Mouse (Mus musculus) stomach, embryonic 15.5 days (tissue): ENCODE measurements around the gene Taar8c. TPM values are rescaled to one million over a fixed set of nuclear protein-coding genes. Genes with fewer than 3 reads are reported as not detected.
"Not testable (repeated sequence)": the region's sequence is repeated elsewhere in the genome, so short reads cannot be mapped to it uniquely, and the experiment has no call there.

ENCODE experiments used
- ATAC-seq: fragments of 200-750 bp; cut with Nextera tagmentation; 2 replicates; pipeline ENCODE4 v1.8.0; 2017; ENCODE audit warnings: low read depth, moderate number of reproducible peaks, moderate TSS enrichment; ENCODE audit not compliant: insufficient read depth, low FRiP score
- H3K27ac ChIP-seq: fragments of 300-500 bp; sonication (generic); 2 replicates; pipeline ENCODE4 v1.5.1; 2015; ENCODE audit warnings: mild to moderate bottlenecking, inconsistent platforms
- H3K27me3 ChIP-seq: fragments of 300-500 bp; sonication (generic); replicated peaks from 2 replicates; pipeline ENCODE4 v1.6.1; 2015; ENCODE audit warnings: inconsistent platforms
- H3K36me3 ChIP-seq: fragments of 300-500 bp; sonication (generic); 2 replicates; pipeline ENCODE4 v1.6.1; 2015; ENCODE audit warnings: inconsistent platforms
- H3K4me1 ChIP-seq: fragments of 300-500 bp; sonication (generic); 2 replicates; pipeline ENCODE4 v1.6.1; 2015; ENCODE audit warnings: inconsistent platforms
- H3K4me2 ChIP-seq: fragments of 300-500 bp; sonication (generic); 2 replicates; pipeline ENCODE4 v1.6.1; 2015; ENCODE audit warnings: mild to moderate bottlenecking, inconsistent platforms
- H3K4me3 ChIP-seq: fragments of 300-500 bp; sonication (generic); replicated peaks from 2 replicates; pipeline ENCODE4 v1.5.1; 2015; ENCODE audit warnings: inconsistent platforms
- H3K9ac ChIP-seq: fragments of 300-500 bp; sonication (generic); 2 replicates; pipeline ENCODE4 v1.6.1; 2015; ENCODE audit warnings: inconsistent platforms
- H3K9me3 ChIP-seq: fragments of 300-500 bp; sonication (generic); 2 replicates; pipeline ENCODE4 v1.6.1; 2016; ENCODE audit warnings: inconsistent platforms
- WGBS: fragments of 180-500 bp; shearing (Covaris S2); methylation state at CpG from one replicate; pipeline ENCODE4 v1.1.7; 2015; 5-methylcytosine and 5-hydroxymethylcytosine counted together
- polyA plus RNA-seq: library from polyadenylated mRNA; unstranded; fragments of >200 nt; fragmentation: Nextera tagmentation; extraction: Ambion mirVana; gene quantifications from 2 replicates; pipeline ENCODE4 v1.2.1, GENCODE M21; 2015

Gene Taar8c
- polyA plus RNA-seq, 1 experiment from 2014 or later: not detected

DNA sequence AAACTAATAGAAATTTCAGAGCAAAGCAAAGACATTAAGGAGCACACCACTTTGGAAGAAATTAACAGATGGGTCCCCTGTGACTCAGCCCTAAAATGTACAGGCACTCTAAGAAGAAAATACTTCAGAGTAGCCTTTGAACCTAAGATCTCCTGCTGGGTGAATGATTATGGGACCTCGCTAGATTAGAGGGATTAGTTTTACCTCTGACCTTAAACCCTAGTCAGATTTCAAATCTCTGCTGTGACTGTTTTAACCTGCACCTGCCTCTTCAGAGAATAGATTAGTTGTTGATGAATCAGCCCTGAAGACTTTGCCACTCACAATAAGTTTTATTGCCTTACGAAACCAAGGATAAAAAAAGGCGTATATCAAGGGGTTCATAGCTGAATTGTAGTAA is 6.5 kb upstream of the Taar8c start:
- 61% methylated on average over 3 of the region's 3 CpGs for WGBS
- no peak overlapping the region for H3K27ac ChIP-seq
- no peaks in the 10 kb centered on the region for H3K4me1 ChIP-seq

DNA sequence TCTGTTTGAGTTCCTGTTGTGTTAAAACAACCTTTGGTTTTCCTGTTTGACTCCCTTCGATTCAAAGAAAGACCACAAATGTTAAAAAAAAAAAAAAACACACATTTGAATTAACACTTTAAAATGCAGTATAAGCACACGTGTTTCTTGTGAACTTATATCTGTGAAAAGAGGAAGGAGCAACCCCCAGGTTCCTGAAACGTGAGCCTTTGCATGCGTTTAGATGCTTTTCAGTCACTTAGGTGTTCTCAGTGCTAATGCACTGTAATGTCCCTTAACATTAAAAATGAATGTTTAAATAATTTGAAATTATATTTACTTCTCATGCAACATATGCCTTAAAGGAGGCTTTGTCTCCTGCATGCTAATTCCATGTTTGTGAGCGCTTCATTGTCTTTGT is 6.0 kb upstream of the Taar8c start:
- Histone ChIP-seq H3K27me3 (no peaks in the 10 kb centered on the region), H3K4me2 (no peak overlapping the region), H3K27ac (no peak overlapping the region), H3K9me3 (no peaks in the 10 kb centered on the region), H3K4me3 (no peak overlapping the region), H3K9ac (no peak overlapping the region), H3K36me3 (no peaks in the 10 kb centered on the region), H3K4me1 (no peaks in the 10 kb centered on the region)
- no peak for ATAC-seq
- 65% methylated on average over 5 of the region's 5 CpGs for WGBS

More for the DNA sequence above, 6.5 kb upstream of the Taar8c start:
- Histone ChIP-seq H3K4me3 (no peak overlapping the region), H3K36me3 (no peaks in the 10 kb centered on the region), H3K27me3 (no peaks in the 10 kb centered on the region), H3K4me2 (no peak overlapping the region), H3K9me3 (no peaks in the 10 kb centered on the region), H3K9ac (no peak overlapping the region)
- no peak for ATAC-seq

DNA sequence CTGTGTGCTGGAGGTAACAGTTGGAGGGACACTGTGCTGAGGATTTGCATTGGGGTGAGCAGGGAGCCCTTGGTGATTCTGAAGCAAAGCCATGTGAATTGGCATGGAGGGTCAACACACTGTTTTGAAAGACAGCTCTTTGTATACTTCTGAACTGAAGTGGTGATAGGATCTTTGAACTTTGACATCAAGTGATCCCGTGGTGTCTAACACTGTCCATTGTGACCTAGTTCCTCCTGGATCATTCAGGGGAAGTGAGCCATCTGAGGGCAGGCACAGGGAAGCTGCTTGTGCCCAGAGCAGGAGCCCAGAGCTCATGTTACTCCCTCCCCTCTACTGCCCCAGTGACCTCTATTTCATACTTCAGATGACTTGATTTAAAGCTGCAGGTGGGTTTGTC is 1.6 kb upstream of the Taar8c start:
- not testable (repeated sequence) for H3K4me2 ChIP-seq, H3K9me3 ChIP-seq, H3K36me3 ChIP-seq, H3K4me1 ChIP-seq, ATAC-seq, H3K9ac ChIP-seq, H3K27me3 ChIP-seq, H3K27ac ChIP-seq, H3K4me3 ChIP-seq
- WGBS: 27% methylated on average over 1 of the region's 1 CpGs

DNA sequence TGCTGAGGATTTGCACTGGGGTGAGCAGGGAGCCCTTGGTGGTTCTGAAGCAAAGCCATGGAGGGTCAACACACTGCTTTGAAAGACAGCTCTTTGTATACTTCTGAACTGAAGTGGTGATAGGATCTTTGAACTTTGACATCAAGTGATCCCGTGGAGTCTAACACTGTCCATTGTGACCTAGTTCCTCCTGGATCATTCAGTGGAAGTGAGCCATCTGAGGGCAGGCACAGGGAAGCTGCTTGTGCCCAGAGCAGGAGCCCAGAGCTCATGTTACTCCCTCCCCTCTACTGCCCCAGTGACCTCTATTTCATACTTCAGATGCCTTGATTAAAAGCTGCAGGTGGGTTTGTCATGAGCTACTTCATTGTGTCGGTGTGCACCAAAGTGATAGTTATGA is 4.7 kb downstream of the Taar8c start:
- ATAC-seq, H3K27me3 ChIP-seq, H3K4me2 ChIP-seq, H3K27ac ChIP-seq, H3K4me1 ChIP-seq, H3K9me3 ChIP-seq, H3K4me3 ChIP-seq, H3K36me3 ChIP-seq, H3K9ac ChIP-seq: not testable (repeated sequence)
- 37% methylated on average over 2 of the region's 2 CpGs for WGBS

DNA sequence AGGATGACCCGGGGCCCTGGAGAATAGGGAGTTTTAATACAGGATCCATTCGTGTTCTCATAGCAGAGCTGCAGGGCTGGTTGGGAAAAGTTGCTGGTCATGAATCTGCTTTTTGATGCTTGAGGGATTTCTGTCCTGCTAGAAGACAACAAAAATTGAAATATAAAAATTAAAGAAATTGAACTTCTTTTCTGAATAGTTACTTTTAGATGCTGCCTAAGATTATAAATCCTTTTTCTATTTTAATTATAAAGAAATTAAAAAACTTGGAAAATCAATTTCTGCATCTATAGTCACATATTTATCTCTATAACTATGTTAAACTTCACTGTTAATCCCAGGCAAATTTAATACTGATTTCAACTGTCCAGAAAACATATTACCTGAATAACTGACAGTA is 9.5 kb downstream of the Taar8c start, which contains the start of gene Taar8b:
TSS of gene Taar8b (minus strand) at position 101 of the 400 bp plus-strand sequence.
- no peak within 1 kb of the TSS for H3K4me3 ChIP-seq
- no peaks in the 10 kb centered on the region for H3K36me3 ChIP-seq
- H3K4me1 ChIP-seq: no peaks in the 10 kb centered on the region; the same call in 1 of the 2 replicates
- H3K27ac ChIP-seq: no peak within 1 kb of the TSS
- 69% methylated on average over 2 of the region's 2 CpGs for WGBS
- no peaks in the 10 kb centered on the region for H3K27me3 ChIP-seq
- no peak within 1 kb of the TSS for H3K4me2 ChIP-seq
- no peak within 1 kb of the TSS for H3K9ac ChIP-seq
- no peak for ATAC-seq
- H3K9me3 ChIP-seq: no peaks in the 10 kb centered on the region

DNA sequence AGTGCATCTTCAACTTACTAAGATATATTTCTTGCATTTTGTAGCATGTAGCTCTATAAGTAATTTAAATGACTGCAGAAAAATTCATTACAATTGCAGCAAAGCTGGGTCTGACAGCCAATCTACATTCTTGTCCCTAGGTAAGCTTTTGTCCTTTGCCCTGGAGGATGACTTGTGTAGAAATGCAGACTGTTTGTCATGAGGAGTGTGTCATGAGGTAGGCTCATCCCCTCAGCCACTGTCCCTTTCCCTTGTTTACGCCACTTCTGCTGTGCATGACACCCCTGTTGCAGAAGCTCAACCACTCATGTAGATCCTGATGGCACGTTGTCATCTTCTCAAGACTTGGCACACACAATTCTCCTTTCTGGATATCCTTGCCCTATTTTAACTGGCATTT is 14.5 kb downstream of the Taar8c start:
- Histone ChIP-seq H3K27me3 (no peaks in the 10 kb centered on the region), H3K9ac (no peak overlapping the region), H3K4me3 (no peak overlapping the region), H3K4me2 (no peak overlapping the region), H3K9me3 (no peaks in the 10 kb centered on the region), H3K36me3 (no peaks in the 10 kb centered on the region), H3K4me1 (no peaks in the 10 kb centered on the region; the same call in 1 of the 2 replicates), H3K27ac (0 out of 2 replicates have a peak overlapping the region, but pooled peaks have one; percentile 41)
- WGBS: 89% methylated on average over 2 of the region's 2 CpGs
- no peak for ATAC-seq

DNA sequence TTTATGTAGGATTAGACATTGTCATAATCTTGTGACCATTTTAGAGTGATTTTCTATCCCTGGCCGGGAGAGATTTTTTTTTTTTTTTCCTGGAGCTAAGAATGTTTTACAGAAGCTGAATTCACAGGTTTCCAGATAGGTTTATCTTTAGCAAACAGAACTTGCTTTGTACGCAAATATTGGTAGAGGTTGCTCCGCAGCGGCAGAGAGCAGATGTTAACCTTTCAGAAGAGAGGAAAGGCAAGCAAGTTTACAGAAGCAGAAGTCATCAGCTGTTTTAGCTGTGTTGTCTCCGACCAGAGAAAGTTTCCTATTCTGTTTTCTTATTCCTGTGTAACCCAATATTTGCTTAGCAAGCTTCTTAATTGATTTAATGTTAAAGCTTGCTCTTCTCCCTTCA is 15.2 kb downstream of the Taar8c start:
- no peaks in the 10 kb centered on the region for H3K9me3 ChIP-seq
- H3K27ac ChIP-seq: 0 out of 2 replicates have a peak overlapping the region, but pooled peaks have one; percentile 48
- H3K36me3 ChIP-seq: no peaks in the 10 kb centered on the region
- peak; percentile 73; the same call in 1 of the 2 replicates for ATAC-seq
- no peak overlapping the region for H3K9ac ChIP-seq
- H3K4me1 ChIP-seq: no peaks in the 10 kb centered on the region; the same call in 1 of the 2 replicates
- 44% methylated on average over 5 of the region's 5 CpGs for WGBS
- H3K27me3 ChIP-seq: no peaks in the 10 kb centered on the region
- H3K4me2 ChIP-seq: no peak overlapping the region
- no peak overlapping the region for H3K4me3 ChIP-seq

DNA sequence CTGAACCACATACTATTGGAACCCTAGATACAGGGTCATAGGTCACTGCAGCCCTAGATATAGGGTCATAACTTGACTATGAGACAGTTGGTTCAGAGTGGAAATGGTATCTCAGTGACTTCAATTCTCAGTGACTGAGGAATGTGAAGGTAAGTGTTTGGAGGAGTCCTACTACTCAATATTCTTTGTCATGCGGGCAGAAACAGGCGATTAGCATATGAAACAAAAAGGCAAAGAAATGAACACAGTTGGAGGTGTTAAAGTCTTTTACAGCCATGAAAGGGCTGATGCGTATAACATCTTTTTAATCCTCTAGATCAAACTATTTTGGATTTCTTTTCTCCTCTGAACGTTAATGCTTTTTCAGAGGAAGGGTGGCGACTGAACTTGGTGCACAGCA is 15.8 kb downstream of the Taar8c start:
- Histone ChIP-seq H3K4me2 (no peak overlapping the region), H3K9ac (no peak overlapping the region), H3K36me3 (no peaks in the 10 kb centered on the region), H3K4me1 (no peaks in the 10 kb centered on the region; the same call in 1 of the 2 replicates), H3K27ac (0 out of 2 replicates have a peak overlapping the region, but pooled peaks have one; percentile 48), H3K9me3 (no peaks in the 10 kb centered on the region), H3K27me3 (no peaks in the 10 kb centered on the region), H3K4me3 (no peak overlapping the region)
- 71% methylated on average over 5 of the region's 5 CpGs for WGBS
- no peak for ATAC-seq

DNA sequence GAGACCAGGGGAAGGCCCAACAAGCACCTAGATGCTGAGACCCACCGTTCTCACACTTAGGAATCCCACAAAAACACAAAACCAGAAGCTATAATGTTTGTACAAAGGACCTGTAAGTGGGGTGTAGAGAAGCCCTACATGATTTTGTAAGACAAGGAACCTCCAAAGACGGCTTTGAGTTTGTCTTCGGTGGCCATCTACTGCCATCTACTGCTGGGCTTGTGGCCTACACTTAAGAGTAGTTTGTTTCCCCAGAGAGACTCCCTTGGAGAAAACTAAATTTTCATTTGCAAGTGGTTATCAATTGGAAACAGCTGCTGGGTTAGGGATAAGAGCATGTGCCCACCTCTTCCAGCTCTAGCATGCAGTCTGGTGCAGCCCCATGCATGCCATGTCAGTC is 21.5 kb downstream of the Taar8c start:
- 41% methylated on average over 3 of the region's 3 CpGs for WGBS
- H3K9ac ChIP-seq: no peak overlapping the region
- H3K36me3 ChIP-seq: no peaks in the 10 kb centered on the region
- no peak overlapping the region for H3K4me3 ChIP-seq
- no peaks in the 10 kb centered on the region for H3K4me1 ChIP-seq
- H3K27ac ChIP-seq: no peak overlapping the region
- no peak overlapping the region for H3K4me2 ChIP-seq
- no peaks in the 10 kb centered on the region for H3K27me3 ChIP-seq
- H3K9me3 ChIP-seq: no peaks in the 10 kb centered on the region
- ATAC-seq: no peak; the same call in 1 of the 2 replicates

DNA sequence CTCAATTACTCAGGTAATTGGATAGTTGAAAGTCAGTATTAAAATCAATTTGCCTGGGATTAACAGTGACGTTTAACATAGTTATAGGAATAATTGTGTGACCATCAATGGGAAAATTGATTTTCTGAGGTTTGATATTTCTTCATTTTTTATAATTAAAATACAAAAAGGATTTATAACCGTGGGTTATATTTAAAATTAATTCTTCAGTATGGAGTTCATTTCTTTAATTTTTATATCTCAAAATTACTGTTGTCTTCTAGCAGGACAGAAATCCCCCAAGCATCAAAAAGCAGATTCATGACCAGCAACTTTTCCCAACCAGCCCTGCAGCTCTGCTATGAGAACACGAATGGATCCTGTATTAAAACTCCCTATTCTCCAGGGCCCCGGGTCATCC is 25.5 kb downstream of the Taar8c start, which contains the start of gene Taar8a:
TSS of gene Taar8a (plus strand) at position 301 of the 400 bp plus-strand sequence.
- ATAC-seq, H3K4me2 ChIP-seq: not testable (repeated sequence)
- 75% methylated on average over 2 of the region's 4 CpGs for WGBS

DNA sequence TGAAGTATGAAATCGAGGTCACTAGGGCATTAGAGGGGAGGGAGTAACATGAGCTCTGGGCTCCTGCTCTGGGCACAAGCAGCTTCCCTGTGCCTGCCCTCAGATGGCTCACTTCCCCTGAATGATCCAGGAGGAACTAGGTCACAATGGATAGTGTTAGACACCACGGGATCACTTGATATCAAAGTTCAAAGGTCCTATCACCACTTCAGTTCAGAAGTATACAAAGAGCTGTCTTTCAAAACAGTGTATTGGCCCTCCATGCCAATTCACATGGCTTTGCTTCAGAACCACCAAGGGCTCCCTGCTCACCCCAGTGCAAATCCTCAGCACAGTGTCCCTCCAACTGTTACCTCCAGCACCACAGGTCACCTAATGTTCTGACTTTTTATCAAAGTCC is 27.0 kb downstream of the Taar8c start:
- not testable (repeated sequence) for H3K9ac ChIP-seq, H3K27ac ChIP-seq, H3K4me2 ChIP-seq, H3K36me3 ChIP-seq, H3K4me1 ChIP-seq, H3K9me3 ChIP-seq, H3K27me3 ChIP-seq, ATAC-seq, H3K4me3 ChIP-seq
- WGBS: 45% methylated on average over 2 of the region's 2 CpGs

More for the DNA sequence above, 25.5 kb downstream of the Taar8c start, which contains the start of gene Taar8a:
- H3K9ac ChIP-seq, H3K27ac ChIP-seq, H3K9me3 ChIP-seq, H3K36me3 ChIP-seq, H3K4me3 ChIP-seq, H3K27me3 ChIP-seq, H3K4me1 ChIP-seq: not testable (repeated sequence)

DNA sequence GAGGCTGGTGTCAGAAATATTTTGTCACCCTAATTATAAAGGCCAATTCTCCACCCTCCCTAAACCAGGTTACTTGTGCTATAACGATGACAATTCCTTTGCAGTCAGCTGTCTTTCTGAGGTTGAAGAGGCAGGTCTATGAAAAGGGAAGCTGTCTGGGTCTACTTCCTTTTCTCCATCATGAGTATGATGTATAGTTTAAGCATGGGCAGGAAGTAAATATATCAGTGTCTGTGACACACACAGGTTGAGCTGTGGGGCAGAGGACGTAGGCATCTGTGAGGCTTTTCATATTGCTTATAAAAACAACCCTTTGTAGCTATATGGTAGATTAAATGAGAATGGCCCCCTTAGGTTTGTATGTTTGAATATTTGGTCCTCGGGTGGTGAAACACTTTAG is 42.7 kb downstream of the Taar8c start:
- no peak overlapping the region for H3K27ac ChIP-seq

DNA sequence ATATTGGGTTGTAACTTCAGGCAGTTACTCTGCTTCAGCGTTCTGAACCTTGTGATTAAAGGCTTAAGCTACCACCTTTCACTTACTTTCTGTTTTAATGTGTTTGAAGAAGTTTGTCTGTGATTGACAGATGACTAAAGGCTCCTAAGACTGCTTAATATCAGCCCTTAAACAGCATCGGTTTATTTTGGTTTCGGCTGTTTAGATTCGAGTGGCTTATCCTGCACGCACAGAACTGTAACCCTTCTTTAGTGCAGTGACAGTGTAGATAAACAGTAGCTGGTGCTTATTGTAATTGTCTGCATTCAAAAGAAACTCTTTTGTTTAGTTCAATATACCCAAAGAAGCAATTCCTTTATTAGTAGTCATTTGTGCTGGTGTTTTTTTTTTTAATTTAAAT is 49.7 kb downstream of the Taar8c start:
- no peaks in the 10 kb centered on the region for H3K27me3 ChIP-seq
- 38% methylated on average over 5 of the region's 5 CpGs for WGBS
- no peaks in the 10 kb centered on the region for H3K4me1 ChIP-seq
- no peak overlapping the region for H3K4me2 ChIP-seq
- ATAC-seq: no peak
- H3K9ac ChIP-seq: no peak overlapping the region
- H3K4me3 ChIP-seq: no peak overlapping the region
- no peaks in the 10 kb centered on the region for H3K9me3 ChIP-seq
- no peaks in the 10 kb centered on the region for H3K36me3 ChIP-seq
- no peak overlapping the region for H3K27ac ChIP-seq

More for the DNA sequence above, 42.7 kb downstream of the Taar8c start:
- H3K4me1 ChIP-seq: no peaks in the 10 kb centered on the region
- no peaks in the 10 kb centered on the region for H3K36me3 ChIP-seq
- 75% methylated on average over 3 of the region's 3 CpGs for WGBS
- ATAC-seq: no peak
- no peak overlapping the region for H3K9ac ChIP-seq
- no peak overlapping the region for H3K4me2 ChIP-seq
- no peaks in the 10 kb centered on the region for H3K27me3 ChIP-seq
- H3K4me3 ChIP-seq: no peak overlapping the region
- no peaks in the 10 kb centered on the region for H3K9me3 ChIP-seq
